Mouse (Mus musculus) liver, embryonic 14.5 days (tissue): ENCODE measurements around the gene Ttbk1. TPM values are rescaled to one million over a fixed set of nuclear protein-coding genes. Genes with fewer than 3 reads are reported as not detected.

ENCODE experiments used
- ATAC-seq: fragments of 200-750 bp; cut with Nextera tagmentation; 2 replicates; pipeline ENCODE4 v1.8.0; 2017; ENCODE audit warnings: moderate number of reproducible peaks, mild to moderate bottlenecking, moderate library complexity; ENCODE audit not compliant: insufficient read depth
- DNase-seq, 3 experiments: peaks; one replicate each; pipeline ENCODE4 v3.0.0-alpha.2; 2012 to 2013; ENCODE audit warnings: low read depth in 3 of 3, low spot score in 3 of 3
- H3K27ac ChIP-seq: fragments of 300-500 bp; sonication (generic); 2 replicates; pipeline ENCODE4 v1.5.1; 2014; ENCODE audit warnings: moderate library complexity, mild to moderate bottlenecking, control low read depth, inconsistent platforms
- H3K27me3 ChIP-seq: fragments of 300-500 bp; sonication (generic); 2 replicates; pipeline ENCODE4 v1.6.1; 2014; ENCODE audit warnings: mild to moderate bottlenecking, low read length, moderate library complexity; ENCODE audit not compliant: control insufficient read depth, insufficient read depth
- H3K36me3 ChIP-seq: fragments of 300-500 bp; sonication (generic); replicated peaks from 2 replicates; pipeline ENCODE4 v1.6.1; 2014; ENCODE audit warnings: low read depth; ENCODE audit not compliant: control insufficient read depth, insufficient read depth
- H3K4me1 ChIP-seq, 2 experiments: fragments of 200-500 bp in 1 of 2; fragments of 300-500 bp in 1 of 2; sonication (generic) in 1 of 2; replicated peaks; 2 replicates each; pipeline ENCODE4 v1.6.1; 2012 to 2014; ENCODE audit warnings: antibody characterized with exemption in 1 of 2, inconsistent platforms in 1 of 2, low read length in 1 of 2; ENCODE audit not compliant: control insufficient read depth in 2 of 2, insufficient read depth in 2 of 2
- H3K4me2 ChIP-seq: fragments of 300-500 bp; sonication (generic); 2 replicates; pipeline ENCODE4 v1.6.1; 2014; ENCODE audit warnings: low read depth, mild to moderate bottlenecking, control low read depth, moderate library complexity
- H3K4me3 ChIP-seq, 2 experiments: fragments of 200-500 bp in 1 of 2; fragments of 300-500 bp in 1 of 2; sonication (generic) in 1 of 2; 2 replicates each; pipeline ENCODE4 v1.5.1; 2012 to 2014; ENCODE audit warnings: low read depth in 2 of 2, low read length in 2 of 2, mild to moderate bottlenecking in 2 of 2, control low read depth in 1 of 2, inconsistent platforms in 1 of 2, moderate library complexity in 1 of 2; ENCODE audit not compliant: insufficient read depth in 1 of 2
- H3K9ac ChIP-seq: fragments of 300-500 bp; sonication (generic); replicated peaks from 2 replicates; pipeline ENCODE4 v1.6.1; 2014; ENCODE audit warnings: mild to moderate bottlenecking, control low read depth, moderate library complexity
- H3K9me3 ChIP-seq: fragments of 300-500 bp; sonication (generic); 2 replicates; pipeline ENCODE4 v1.6.1; 2016; ENCODE audit warnings: low read length, mixed read lengths; ENCODE audit not compliant: control insufficient read depth
- CTCF ChIP-seq: IDR thresholded peaks from 2 replicates; pipeline ENCODE4 v1.5.1; 2016; ENCODE audit warnings: antibody characterized with exemption, low read depth, control low read depth
- EP300 ChIP-seq: IDR thresholded peaks from 2 replicates; pipeline ENCODE4 v1.6.1; 2016; ENCODE audit warnings: antibody characterized with exemption, low read depth
- WGBS: fragments of 180-500 bp; shearing (Covaris S2); extraction: QIAGEN DNeasy Blood & Tissue Kit; methylation state at CpG from one replicate; pipeline ENCODE4 v1.1.7; 2014; ENCODE audit not compliant: insufficient replicate concordance; 5-methylcytosine and 5-hydroxymethylcytosine counted together
- polyA plus RNA-seq, 2 experiments: library from polyadenylated mRNA; depleted of rRNA in 1 of 2; stranded (reverse) in 1 of 2; unstranded in 1 of 2; fragments of >200 nt; fragmentation: Nextera tagmentation in 1 of 2; extraction: Ambion mirVana in 1 of 2; gene quantifications; 2 replicates each; pipeline versions ENCODE4 v1.2.1 to v1.2.3; 2012 to 2014

Ttbk1 gene
- polyA plus RNA-seq, 2 experiments: 0.02 TPM; not detected in 1

GRCm38 (mm10) chr17:46458439-46458838 lies 29.0 kb downstream of the Ttbk1 start:
- no peaks in the 10 kb centered on the region for H3K36me3 ChIP-seq
- no peak overlapping the region for H3K4me2 ChIP-seq
- H3K4me1 ChIP-seq: peaks cover 0 to 4% of the 10 kb centered on the region in 2 experiments; a peak in 1 of 4 replicates
- peaks cover 54% of the 10 kb centered on the region for H3K27me3 ChIP-seq
- H3K27ac ChIP-seq: no peak overlapping the region
- no peak overlapping the region for H3K9ac ChIP-seq
- no peak for TF ChIP-seq CTCF
- TF ChIP-seq EP300: no peak
- DNase-seq (no peak), ATAC-seq (no peak)
- H3K4me3 ChIP-seq: no peak overlapping the region
- WGBS: 22% methylated on average over 3 of the region's 3 CpGs
- H3K9me3 ChIP-seq: no peaks in the 10 kb centered on the region

DNA sequence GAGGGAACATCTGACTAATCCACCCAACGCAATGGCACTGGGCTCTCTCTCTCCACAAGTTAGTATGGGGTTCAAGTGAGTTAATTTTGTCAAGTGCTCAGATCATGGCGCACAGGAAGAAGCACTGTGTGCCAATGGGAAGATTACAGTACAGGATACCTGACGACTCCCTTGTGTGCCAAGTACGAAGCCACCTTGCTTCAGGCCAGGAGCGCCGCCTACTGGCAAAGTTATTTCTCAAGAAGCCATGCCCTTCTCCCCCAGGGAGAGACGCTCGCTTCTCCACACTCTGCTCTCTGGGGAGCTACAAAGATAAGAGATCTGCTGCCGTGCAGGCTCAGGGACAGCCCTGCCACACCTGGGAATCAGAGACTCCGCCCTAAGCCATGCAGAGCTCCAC lies 29.7 kb downstream of the Ttbk1 start:
- WGBS: 7% methylated on average over 10 of the region's 10 CpGs

DNA sequence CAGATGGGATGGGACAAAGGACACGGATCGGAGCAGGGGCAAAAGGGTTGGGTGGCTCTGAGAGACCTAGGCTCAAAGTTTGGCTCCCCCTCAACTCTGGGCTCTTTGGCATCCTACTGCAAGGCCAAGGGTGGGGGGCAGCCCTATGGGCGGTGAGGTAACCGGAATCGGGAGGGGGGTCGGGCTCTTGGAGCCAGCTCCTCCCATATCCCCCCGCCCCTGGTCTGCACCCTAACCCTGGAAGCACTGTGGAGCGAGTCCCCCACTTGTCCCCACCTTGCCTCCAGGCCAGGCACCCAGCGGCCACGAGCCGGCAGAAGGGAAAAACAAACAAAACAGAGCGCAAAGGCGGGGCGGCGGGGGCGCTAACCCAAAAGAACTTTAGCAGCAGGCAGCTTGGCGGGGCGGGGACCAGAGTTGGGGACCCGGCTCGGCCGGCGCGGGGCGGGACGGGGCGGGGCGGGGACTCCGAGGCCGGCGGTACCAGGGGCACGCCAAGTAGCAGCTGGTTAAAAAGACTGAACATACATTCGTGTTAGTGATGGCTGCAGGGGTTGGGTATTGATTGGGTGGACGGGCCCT lies 32.3 kb downstream of the Ttbk1 start:
- Histone ChIP-seq H3K9me3 (no peaks in the 10 kb centered on the region), H3K4me1 (peaks cover 0 to 5% of the 10 kb centered on the region in 2 experiments; a peak in 1 of 4 replicates), H3K36me3 (no peaks in the 10 kb centered on the region), H3K9ac (no peak overlapping the region), H3K27me3 (peaks cover 51% of the 10 kb centered on the region), H3K4me2 (peak overlapping the region; percentile 47), H3K27ac (no peak overlapping the region), H3K4me3 (peak overlapping the region in 1 of 2 experiments; percentile 14; a peak in 1 of 4 replicates)
- no peak for TF ChIP-seq CTCF
- TF ChIP-seq EP300: no peak
- DNase-seq (no peak), ATAC-seq (no peak)
- WGBS: 2% methylated on average over 33 of the region's 33 CpGs

More for the DNA sequence above, 29.7 kb downstream of the Ttbk1 start:
- no peak for ATAC-seq
- Histone ChIP-seq H3K4me1 (peaks cover 0 to 5% of the 10 kb centered on the region in 2 experiments; a peak in 1 of 4 replicates), H3K4me2 (no peak overlapping the region), H3K27ac (no peak overlapping the region), H3K9ac (no peak overlapping the region), H3K9me3 (no peaks in the 10 kb centered on the region), H3K27me3 (peaks cover 61% of the 10 kb centered on the region), H3K36me3 (no peaks in the 10 kb centered on the region), H3K4me3 (no peak overlapping the region)
- DNase-seq: peak; percentile 22 to 36 (median 23)
- TF ChIP-seq CTCF (peak; percentile 74), EP300 (no peak)

GRCm38 (mm10) chr17:46454539-46454938 lies 32.9 kb downstream of the Ttbk1 start:
- H3K27ac ChIP-seq: no peak overlapping the region

DNA sequence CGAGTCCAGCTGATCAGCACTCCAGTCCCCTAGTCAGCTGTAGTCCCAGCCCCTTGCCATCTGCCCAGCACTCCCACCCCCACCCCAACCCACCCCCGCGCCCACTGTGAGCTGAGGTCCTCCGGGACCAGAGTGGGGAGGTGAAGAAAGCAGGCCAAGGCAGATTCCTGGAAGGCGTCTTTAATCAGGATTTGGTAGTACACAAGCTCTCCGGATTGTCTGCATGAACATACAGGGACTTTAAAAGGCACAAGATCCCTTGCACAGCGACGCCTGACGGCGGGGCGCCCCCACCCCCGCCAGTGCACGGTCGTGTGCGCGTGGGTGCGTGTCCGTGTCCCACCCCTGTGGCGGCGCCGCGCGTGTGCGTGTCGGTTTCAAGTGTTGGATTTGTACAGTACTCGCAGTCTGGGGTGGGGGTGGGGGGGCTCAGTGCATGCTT lies 33.5 kb downstream of the Ttbk1 start:
- TF ChIP-seq EP300: no peak
- no peak for TF ChIP-seq CTCF
- Histone ChIP-seq H3K36me3 (no peaks in the 10 kb centered on the region), H3K9ac (no peak overlapping the region), H3K9me3 (no peaks in the 10 kb centered on the region), H3K4me2 (peak overlapping the region; percentile 4; the same call in 1 of the 2 replicates), H3K27me3 (peaks cover 43% of the 10 kb centered on the region), H3K4me3 (no peak overlapping the region), H3K27ac (no peak overlapping the region), H3K4me1 (peaks cover 0 to 5% of the 10 kb centered on the region in 2 experiments; a peak in 1 of 4 replicates)
- no peak for DNase-seq
- 5% methylated on average over 26 of the region's 26 CpGs for WGBS
- ATAC-seq: no peak

More at GRCm38 (mm10) chr17:46454539-46454938, 32.9 kb downstream of the Ttbk1 start:
- H3K9ac ChIP-seq: no peak overlapping the region
- H3K4me1 ChIP-seq: peaks cover 0 to 5% of the 10 kb centered on the region in 2 experiments; a peak in 1 of 4 replicates
- H3K4me2 ChIP-seq: peak overlapping the region; percentile 47; the same call in 1 of the 2 replicates
- H3K9me3 ChIP-seq: no peaks in the 10 kb centered on the region
- ATAC-seq: no peak
- no peaks in the 10 kb centered on the region for H3K36me3 ChIP-seq
- H3K27me3 ChIP-seq: peaks cover 46% of the 10 kb centered on the region
- TF ChIP-seq EP300 (no peak), CTCF (no peak)
- no peak overlapping the region for H3K4me3 ChIP-seq
- DNase-seq: no peak
- WGBS: 6% methylated on average over 9 of the region's 9 CpGs
